Mouse (Mus musculus) liver, embryonic 13.5 days (tissue): ENCODE measurements around the gene Akr1a1. TPM values are rescaled to one million over a fixed set of nuclear protein-coding genes. Genes with fewer than 3 reads are reported as not detected.
"Not testable (repeated sequence)": the region's sequence is repeated elsewhere in the genome, so short reads cannot be mapped to it uniquely, and the experiment has no call there.

ENCODE experiments used
- ATAC-seq: fragments of 200-750 bp; cut with Nextera tagmentation; 2 replicates; pipeline ENCODE4 v1.8.0; 2017; ENCODE audit warnings: low read depth, mild to moderate bottlenecking, moderate number of reproducible peaks, moderate library complexity
- DNase-seq: peaks from one replicate; pipeline ENCODE4 v3.0.0; 2022
- H3K27ac ChIP-seq: fragments of 300-500 bp; sonication (generic); 2 replicates; pipeline ENCODE4 v1.5.1; 2015; ENCODE audit warnings: moderate library complexity, mild to moderate bottlenecking, inconsistent platforms
- H3K27me3 ChIP-seq: fragments of 300-500 bp; sonication (generic); 2 replicates; pipeline ENCODE4 v1.6.1; 2015; ENCODE audit warnings: mild to moderate bottlenecking, inconsistent platforms
- H3K36me3 ChIP-seq: fragments of 300-500 bp; sonication (generic); 2 replicates; pipeline ENCODE4 v1.6.1; 2015; ENCODE audit warnings: mild to moderate bottlenecking, inconsistent platforms
- H3K4me1 ChIP-seq: fragments of 300-500 bp; sonication (generic); replicated peaks from 2 replicates; pipeline ENCODE4 v1.6.1; 2015; ENCODE audit warnings: inconsistent platforms
- H3K4me2 ChIP-seq: fragments of 300-500 bp; sonication (generic); 2 replicates; pipeline ENCODE4 v1.6.1; 2015; ENCODE audit warnings: inconsistent platforms, mild to moderate bottlenecking, moderate library complexity
- H3K4me3 ChIP-seq: fragments of 300-500 bp; sonication (generic); replicated peaks from 2 replicates; pipeline ENCODE4 v1.5.1; 2015; ENCODE audit warnings: mild to moderate bottlenecking, inconsistent platforms
- H3K9ac ChIP-seq: fragments of 300-500 bp; sonication (generic); 2 replicates; pipeline ENCODE4 v1.6.1; 2015; ENCODE audit warnings: mild to moderate bottlenecking, inconsistent platforms
- H3K9me3 ChIP-seq: fragments of 300-500 bp; sonication (generic); replicated peaks from 2 replicates; pipeline ENCODE4 v1.6.1; 2016; ENCODE audit warnings: inconsistent platforms
- WGBS: fragments of 180-500 bp; shearing (Covaris S2); methylation state at CpG from one replicate; pipeline ENCODE4 v1.1.7; 2015; ENCODE audit not compliant: insufficient replicate concordance; 5-methylcytosine and 5-hydroxymethylcytosine counted together
- polyA plus RNA-seq: library from polyadenylated mRNA; unstranded; fragments of >200 nt; fragmentation: Nextera tagmentation; extraction: Ambion mirVana; gene quantifications from 2 replicates; pipeline ENCODE4 v1.2.1, GENCODE M21; 2015

Gene Akr1a1
- polyA plus RNA-seq, 1 experiment from 2014 or later = 273 TPM

DNA sequence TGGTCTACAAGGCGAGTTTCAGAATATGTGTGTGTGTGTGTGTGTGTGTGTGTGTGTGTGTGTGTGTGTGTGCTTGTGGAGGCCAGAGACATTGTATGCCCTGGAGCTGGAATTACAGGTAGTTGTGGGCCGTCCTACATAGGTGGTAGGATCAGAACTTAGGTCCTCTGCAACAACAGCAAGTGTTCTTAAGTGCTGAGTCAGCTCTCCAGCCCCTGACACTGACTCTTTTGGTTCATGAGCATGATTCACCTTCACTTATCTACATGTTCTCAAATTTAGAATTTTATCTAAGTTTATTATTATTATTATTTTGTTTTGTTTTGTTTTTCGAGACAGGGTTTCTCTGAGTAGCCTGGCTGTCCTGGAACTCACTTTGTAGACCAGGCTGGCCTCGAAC lies 29.0 kb upstream of the Akr1a1 start:
- H3K4me2 ChIP-seq, DNase-seq, H3K4me3 ChIP-seq, H3K27me3 ChIP-seq, H3K9me3 ChIP-seq, H3K9ac ChIP-seq, ATAC-seq, H3K27ac ChIP-seq, H3K36me3 ChIP-seq: not testable (repeated sequence)
- peaks cover 30% of the 10 kb centered on the region for H3K4me1 ChIP-seq
- WGBS = 71% methylated on average over 4 of the region's 4 CpGs

DNA sequence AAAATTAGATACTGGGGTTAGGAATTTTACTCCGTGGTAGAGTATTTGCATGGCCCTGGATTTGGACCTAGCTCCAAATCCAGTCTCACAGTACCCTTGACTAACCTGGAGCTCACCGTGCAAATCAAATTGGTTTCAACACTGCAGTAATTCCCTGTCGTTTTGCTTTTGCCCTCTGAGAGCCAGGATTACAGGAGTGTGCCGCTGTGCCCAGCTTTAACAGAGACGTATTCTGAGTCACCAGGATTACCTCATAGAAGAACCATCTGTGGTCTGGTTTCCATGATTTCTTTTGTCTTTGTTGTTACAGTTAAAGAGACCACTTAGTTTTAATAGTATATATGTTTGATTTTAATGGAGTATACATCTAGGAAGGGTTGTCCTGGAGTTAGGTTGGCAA lies 27.7 kb upstream of the Akr1a1 start:
- Histone ChIP-seq H3K36me3 (no peaks in the 10 kb centered on the region), H3K4me1 (peaks cover 17% of the 10 kb centered on the region), H3K4me2 (no peak overlapping the region), H3K9me3 (no peaks in the 10 kb centered on the region), H3K4me3 (no peak overlapping the region), H3K27ac (no peak overlapping the region), H3K9ac (no peak overlapping the region), H3K27me3 (peaks cover 3% of the 10 kb centered on the region; the same call in 1 of the 2 replicates)
- no peak for DNase-seq
- 62% methylated on average over 5 of the region's 5 CpGs for WGBS
- no peak for ATAC-seq

DNA sequence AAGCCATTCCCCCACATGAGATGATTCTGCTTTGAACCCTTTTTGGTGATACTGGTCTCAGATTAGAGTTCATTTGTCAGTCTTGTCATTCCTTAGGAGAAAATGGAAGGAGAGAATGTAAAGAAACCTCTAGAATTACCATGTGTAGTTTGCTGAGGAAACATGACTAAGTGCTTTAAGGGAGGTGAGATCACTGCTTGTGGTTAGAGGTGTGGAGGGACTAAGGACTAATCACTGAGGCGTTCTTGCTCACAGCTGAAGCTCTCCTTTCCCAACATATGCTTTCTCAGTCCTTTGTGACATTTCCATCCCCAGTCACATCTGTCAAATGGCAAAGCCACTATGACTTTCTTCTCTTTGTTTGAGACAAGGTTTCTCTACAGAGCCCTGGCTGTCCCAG lies 26.3 kb upstream of the Akr1a1 start:
- H3K9ac ChIP-seq = no peak overlapping the region
- WGBS = 43% methylated on average over 1 of the region's 1 CpGs
- ATAC-seq (no peak), DNase-seq (no peak)
- H3K27ac ChIP-seq = no peak overlapping the region
- H3K27me3 ChIP-seq = peaks cover 3% of the 10 kb centered on the region; the same call in 1 of the 2 replicates
- H3K4me2 ChIP-seq = no peak overlapping the region
- H3K4me1 ChIP-seq = peaks cover 16% of the 10 kb centered on the region
- H3K36me3 ChIP-seq = no peaks in the 10 kb centered on the region
- H3K9me3 ChIP-seq = no peaks in the 10 kb centered on the region
- no peak overlapping the region for H3K4me3 ChIP-seq

DNA sequence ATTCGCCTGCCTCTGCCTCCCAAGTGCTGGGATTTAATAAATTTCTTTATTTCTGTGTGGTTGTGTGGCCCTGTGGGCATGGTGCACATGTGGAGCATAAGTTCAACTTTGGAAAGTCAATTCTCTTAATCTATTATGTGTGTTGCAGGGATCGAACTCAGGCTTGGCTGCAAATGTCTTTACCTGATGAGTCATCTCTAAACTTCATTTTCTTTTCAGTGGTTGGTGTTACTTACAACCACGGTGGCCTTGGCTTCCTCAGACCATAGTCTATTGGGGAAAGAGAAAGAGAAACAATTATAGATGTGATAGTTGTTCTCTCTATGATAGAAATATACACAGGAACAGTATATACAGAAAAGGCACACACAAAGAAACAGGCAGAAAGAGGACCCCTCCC lies 24.5 kb upstream of the Akr1a1 start:
- WGBS = 68% methylated on average over 3 of the region's 3 CpGs

DNA sequence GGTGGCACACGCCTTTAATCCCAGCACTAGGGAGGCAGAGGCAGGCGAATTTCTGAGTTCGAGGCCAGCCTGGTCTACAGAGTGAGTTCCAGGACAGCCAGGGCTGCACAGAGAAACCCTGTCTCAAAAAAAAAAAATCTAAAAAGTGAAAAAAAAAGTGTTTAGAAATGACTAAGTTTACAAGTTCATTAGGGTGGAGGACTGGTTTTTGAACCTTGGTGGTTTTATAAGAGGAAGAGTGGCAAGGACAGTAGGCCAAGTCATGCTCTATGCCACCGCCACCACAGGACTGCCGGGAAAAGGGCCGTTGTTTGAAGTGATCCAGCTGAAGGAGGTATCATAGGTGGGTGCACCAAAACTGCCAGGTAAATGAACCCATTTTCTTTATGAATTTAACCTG lies 23.3 kb upstream of the Akr1a1 start:
- H3K9ac ChIP-seq, H3K27me3 ChIP-seq, H3K36me3 ChIP-seq, H3K27ac ChIP-seq, H3K9me3 ChIP-seq, ATAC-seq, DNase-seq, H3K4me2 ChIP-seq, H3K4me3 ChIP-seq: not testable (repeated sequence)
- peaks cover 20% of the 10 kb centered on the region for H3K4me1 ChIP-seq
- 78% methylated on average over 6 of the region's 6 CpGs for WGBS

More for the DNA sequence above, 24.5 kb upstream of the Akr1a1 start:
- H3K4me1 ChIP-seq = peaks cover 20% of the 10 kb centered on the region
- no peak overlapping the region for H3K4me2 ChIP-seq
- ATAC-seq = no peak
- DNase-seq = no peak
- H3K4me3 ChIP-seq = no peak overlapping the region
- no peak overlapping the region for H3K9ac ChIP-seq
- no peaks in the 10 kb centered on the region for H3K36me3 ChIP-seq
- H3K27me3 ChIP-seq = peaks cover 3% of the 10 kb centered on the region; the same call in 1 of the 2 replicates
- no peaks in the 10 kb centered on the region for H3K9me3 ChIP-seq
- H3K27ac ChIP-seq = no peak overlapping the region

DNA sequence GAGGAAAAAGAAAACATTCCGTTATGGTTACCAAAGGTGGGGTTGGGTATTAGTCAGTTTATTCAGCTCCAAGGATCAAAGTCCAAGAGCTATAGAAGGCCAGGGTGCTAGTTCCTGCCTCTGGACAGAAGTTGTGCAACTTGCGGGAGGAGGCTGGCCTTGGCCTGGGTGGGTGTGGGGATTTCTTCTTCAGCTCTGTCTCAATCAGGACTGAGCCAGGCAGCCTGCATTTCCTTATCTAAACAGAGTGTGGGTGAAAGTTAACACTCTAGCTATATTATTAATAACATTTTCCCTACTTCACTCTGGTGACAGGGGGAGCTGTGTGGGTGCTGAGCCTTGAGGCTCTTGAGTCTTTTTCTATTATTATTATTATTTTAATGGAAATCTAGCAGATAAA lies 21.3 kb upstream of the Akr1a1 start:
- Histone ChIP-seq H3K27me3 (no peaks in the 10 kb centered on the region), H3K4me3 (no peak overlapping the region), H3K9ac (no peak overlapping the region), H3K36me3 (no peaks in the 10 kb centered on the region), H3K4me1 (peaks cover 20% of the 10 kb centered on the region), H3K4me2 (peak overlapping the region; percentile 27), H3K27ac (peak overlapping the region; percentile 50; the same call in 1 of the 2 replicates), H3K9me3 (no peaks in the 10 kb centered on the region)
- ATAC-seq (peak; percentile 88), DNase-seq (peak; percentile 60)
- WGBS = 30% methylated on average over 2 of the region's 2 CpGs

DNA sequence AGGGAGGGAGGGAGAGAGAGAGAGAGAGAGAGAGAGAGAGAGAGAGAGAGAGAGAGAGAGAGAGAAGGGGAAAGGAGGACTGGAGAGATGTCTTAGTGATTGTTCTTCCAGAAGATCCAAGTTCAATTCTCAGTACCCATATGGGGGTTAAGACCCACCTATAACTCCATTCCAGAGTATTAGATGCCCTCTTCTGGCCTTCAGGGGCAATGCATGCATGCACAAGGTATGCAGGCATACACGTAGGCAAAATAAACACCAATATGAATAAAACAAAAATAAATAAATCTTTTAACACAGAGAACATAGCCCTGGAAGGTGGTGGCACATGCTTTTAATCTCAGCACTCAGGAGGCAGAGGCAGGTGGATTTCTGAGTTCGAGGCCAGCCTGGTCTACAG lies 17.8 kb upstream of the Akr1a1 start:
- H3K27me3 ChIP-seq = no peaks in the 10 kb centered on the region
- 34% methylated on average over 2 of the region's 2 CpGs for WGBS
- no peak overlapping the region for H3K9ac ChIP-seq
- ATAC-seq (no peak), DNase-seq (no peak)
- no peaks in the 10 kb centered on the region for H3K36me3 ChIP-seq
- no peak overlapping the region for H3K4me2 ChIP-seq
- H3K27ac ChIP-seq = no peak overlapping the region
- no peak overlapping the region for H3K4me3 ChIP-seq
- no peaks in the 10 kb centered on the region for H3K9me3 ChIP-seq
- H3K4me1 ChIP-seq = peaks cover 24% of the 10 kb centered on the region

DNA sequence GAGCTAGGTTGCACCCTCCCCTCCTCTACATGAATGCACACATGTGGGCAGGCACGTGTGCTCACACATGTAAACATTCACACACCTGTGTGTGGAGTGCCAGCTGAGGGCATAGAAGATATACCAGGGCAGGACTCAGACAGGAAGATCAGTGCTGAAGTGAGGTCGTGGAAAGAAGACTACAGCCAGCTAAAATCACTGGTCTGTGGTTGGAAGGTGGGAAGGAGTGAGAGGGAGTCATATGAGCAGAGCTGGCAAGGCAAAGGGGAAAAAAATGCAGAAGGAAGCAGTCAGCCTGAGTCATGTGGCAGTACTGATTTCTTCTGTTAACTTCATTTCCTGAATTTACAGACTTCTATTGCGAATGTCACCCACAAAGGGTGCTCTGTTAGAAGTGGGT lies 16.7 kb upstream of the Akr1a1 start:
- H3K27ac ChIP-seq = no peak overlapping the region
- H3K9me3 ChIP-seq = no peaks in the 10 kb centered on the region
- 23% methylated on average over 3 of the region's 3 CpGs for WGBS
- no peak overlapping the region for H3K4me2 ChIP-seq
- no peak for DNase-seq
- H3K27me3 ChIP-seq = no peaks in the 10 kb centered on the region
- no peaks in the 10 kb centered on the region for H3K36me3 ChIP-seq
- no peak overlapping the region for H3K9ac ChIP-seq
- no peak overlapping the region for H3K4me3 ChIP-seq
- peaks cover 16% of the 10 kb centered on the region for H3K4me1 ChIP-seq
- ATAC-seq = no peak

DNA sequence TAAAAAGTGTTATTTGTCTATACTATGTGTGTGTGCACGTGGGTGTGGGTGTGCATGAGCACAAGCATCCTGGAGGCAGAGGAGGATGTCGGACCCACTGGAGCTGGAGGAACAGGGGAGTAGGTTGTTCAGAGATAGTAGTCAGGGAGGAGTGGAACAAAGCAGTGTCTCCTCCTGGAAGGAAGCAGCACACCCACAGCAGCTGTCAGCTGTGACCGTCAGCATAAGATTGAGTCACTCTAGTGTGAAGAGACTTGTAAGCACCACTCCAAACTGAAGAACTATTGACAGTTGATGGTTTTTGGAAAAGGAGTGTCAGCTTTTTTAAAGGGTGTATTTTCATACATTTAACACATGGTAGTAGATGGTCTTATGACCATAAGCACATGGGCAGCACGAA lies 15.1 kb upstream of the Akr1a1 start:
- ATAC-seq (no peak), DNase-seq (no peak)
- Histone ChIP-seq H3K9ac (no peak overlapping the region), H3K4me3 (no peak overlapping the region), H3K27ac (no peak overlapping the region), H3K4me2 (no peak overlapping the region), H3K36me3 (no peaks in the 10 kb centered on the region), H3K4me1 (peaks cover 4% of the 10 kb centered on the region; the same call in 1 of the 2 replicates), H3K9me3 (no peaks in the 10 kb centered on the region), H3K27me3 (no peaks in the 10 kb centered on the region)
- WGBS = 41% methylated on average over 4 of the region's 4 CpGs

DNA sequence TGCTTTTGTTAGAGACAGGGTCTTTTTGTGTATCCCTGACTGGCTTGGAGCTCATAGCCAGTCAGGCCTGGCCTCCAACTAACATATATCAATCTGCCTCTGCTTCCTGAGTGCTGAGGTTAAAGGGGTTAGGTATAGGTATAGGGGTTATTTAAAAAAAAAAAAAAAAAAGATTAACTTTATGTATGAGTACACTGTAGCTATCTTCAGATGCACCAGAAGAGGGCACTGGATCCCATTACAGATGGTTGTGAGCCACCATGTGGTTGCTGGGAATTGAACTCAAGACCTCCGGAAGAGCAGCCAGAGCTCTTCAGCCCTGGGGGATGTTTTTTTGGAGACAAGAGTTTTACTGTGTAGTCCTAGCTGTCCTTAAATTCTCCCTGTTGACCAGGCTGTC lies 10.5 kb upstream of the Akr1a1 start:
- H3K27ac ChIP-seq = no peak overlapping the region
- H3K27me3 ChIP-seq = no peaks in the 10 kb centered on the region
- no peak overlapping the region for H3K4me3 ChIP-seq
- H3K9me3 ChIP-seq = no peaks in the 10 kb centered on the region
- peaks cover 8% of the 10 kb centered on the region for H3K4me1 ChIP-seq
- H3K4me2 ChIP-seq = no peak overlapping the region
- ATAC-seq (no peak), DNase-seq (no peak)
- 93% methylated on average over 1 of the region's 1 CpGs for WGBS
- no peaks in the 10 kb centered on the region for H3K36me3 ChIP-seq
- H3K9ac ChIP-seq = no peak overlapping the region

DNA sequence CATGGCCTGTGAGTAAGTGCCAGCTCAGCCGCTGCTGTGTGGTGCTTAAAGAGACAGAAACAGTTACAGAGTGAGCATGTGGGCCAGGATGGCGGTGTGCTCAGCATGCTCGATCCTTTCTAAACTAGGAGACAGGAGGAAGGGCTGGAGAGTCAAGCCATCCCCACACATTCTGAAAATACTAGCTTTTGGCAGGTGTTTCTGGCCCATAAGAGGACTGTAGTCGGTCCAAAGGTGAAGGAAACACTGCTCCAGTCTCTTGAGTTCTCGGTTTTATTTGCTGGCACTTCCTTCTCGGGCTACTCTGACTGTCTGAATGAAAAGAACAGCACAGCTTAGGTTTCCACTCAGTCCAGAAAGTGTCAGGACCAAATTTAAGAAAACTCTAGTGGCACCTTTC lies 9.3 kb upstream of the Akr1a1 start:
- Histone ChIP-seq H3K27me3 (no peaks in the 10 kb centered on the region), H3K4me3 (no peak overlapping the region), H3K9me3 (no peaks in the 10 kb centered on the region), H3K4me2 (no peak overlapping the region), H3K4me1 (peaks cover 20% of the 10 kb centered on the region), H3K36me3 (no peaks in the 10 kb centered on the region), H3K9ac (no peak overlapping the region), H3K27ac (no peak overlapping the region)
- ATAC-seq = no peak
- WGBS = 65% methylated on average over 6 of the region's 6 CpGs
- no peak for DNase-seq

DNA sequence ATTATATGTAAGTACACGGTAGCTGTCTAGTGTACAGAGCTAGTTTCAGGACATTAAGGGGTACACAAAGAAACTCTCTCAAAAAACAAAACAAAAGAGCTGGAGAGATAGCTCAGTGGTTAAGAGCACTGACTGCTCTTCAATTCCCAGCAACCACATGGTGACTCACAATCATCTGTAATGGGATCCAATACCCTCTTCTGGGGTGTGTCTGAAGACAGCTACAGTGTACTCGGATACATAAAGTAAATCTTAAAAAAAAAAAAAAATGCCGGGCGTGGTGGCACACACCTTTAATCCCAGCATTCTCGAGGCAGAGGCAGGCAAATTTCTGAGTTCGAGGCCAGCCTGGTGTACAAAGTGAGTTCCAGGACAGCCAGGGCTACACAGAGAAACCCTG lies 8.4 kb upstream of the Akr1a1 start:
- H3K4me2 ChIP-seq, ATAC-seq, H3K4me3 ChIP-seq, H3K36me3 ChIP-seq, H3K9ac ChIP-seq, H3K27me3 ChIP-seq, H3K9me3 ChIP-seq, DNase-seq, H3K27ac ChIP-seq: not testable (repeated sequence)
- peaks cover 27% of the 10 kb centered on the region for H3K4me1 ChIP-seq
- WGBS = 74% methylated on average over 6 of the region's 6 CpGs
